Mouse (Mus musculus) olfactory bulb, adult 2 months (tissue): ENCODE measurements around the gene Pqbp1. TPM values are rescaled to one million over a fixed set of nuclear protein-coding genes. Genes with fewer than 3 reads are reported as not detected.

ENCODE experiments used
- H3K27ac ChIP-seq: fragments of 200-500 bp; 2 replicates; pipeline ENCODE4 v1.5.1; 2012; ENCODE audit warnings: low read depth, low read length; ENCODE audit not compliant: insufficient read depth
- H3K4me1 ChIP-seq: fragments of 200-500 bp; 2 replicates; pipeline ENCODE4 v1.6.1; 2012; ENCODE audit warnings: low read length; ENCODE audit not compliant: control insufficient read depth, insufficient read depth
- H3K4me3 ChIP-seq: fragments of 200-500 bp; 2 replicates; pipeline ENCODE4 v1.5.1; 2012; ENCODE audit warnings: mild to moderate bottlenecking, low read depth, low read length, moderate library complexity; ENCODE audit not compliant: insufficient read depth
- CTCF ChIP-seq: fragments of 200-500 bp; IDR thresholded peaks from 2 replicates; pipeline ENCODE4 v1.5.1; 2012; ENCODE audit warnings: low read depth, mild to moderate bottlenecking, low read length, moderate library complexity; ENCODE audit not compliant: insufficient read depth
- POLR2A ChIP-seq: fragments of 200-500 bp; IDR thresholded peaks from 2 replicates; pipeline ENCODE4 v1.6.1; 2012; ENCODE audit warnings: mild to moderate bottlenecking, low read depth, low read length, moderate library complexity; ENCODE audit not compliant: insufficient read depth
- WGBS: fragments of 180-500 bp; shearing (Covaris S2); methylation state at CpG from one replicate; pipeline ENCODE4 v1.1.7; 2018; 5-methylcytosine and 5-hydroxymethylcytosine counted together
- polyA plus RNA-seq: library from polyadenylated mRNA; stranded (reverse); fragments of >200 nt; gene quantifications from 2 replicates; pipeline ENCODE4 v1.2.4, GENCODE M21; 2012; ENCODE audit warnings: low replicate concordance; ENCODE audit not compliant: missing spikeins, insufficient read depth, insufficient read length

The Pqbp1 gene
- polyA plus RNA-seq, 1 experiment, result not detected

GRCm38 (mm10) chrX:7863181-7863580, 35.9 kb downstream of the Pqbp1 start:
- Histone ChIP-seq H3K27ac (no peak overlapping the region), H3K4me3 (no peak overlapping the region), H3K4me1 (no peaks in the 10 kb centered on the region)
- 72% methylated on average over 1 of the region's 1 CpGs for WGBS
- TF ChIP-seq POLR2A (no peak), CTCF (no peak)

- Histone ChIP-seq H3K4me3 (no peak overlapping the region), H3K27ac (no peak overlapping the region), H3K4me1 (no peaks in the 10 kb centered on the region)
- WGBS, result 82% methylated on average over 3 of the region's 3 CpGs
- TF ChIP-seq POLR2A (no peak), CTCF (no peak)
Measured at GRCm38 (mm10) chrX:7859191-7859753, 39.8 kb downstream of the Pqbp1 start.

- 40% methylated on average over 2 of the region's 2 CpGs for WGBS
- TF ChIP-seq CTCF, result no peak
- no peak for TF ChIP-seq POLR2A
Measured at GRCm38 (mm10) chrX:7854578-7854977, 44.5 kb downstream of the Pqbp1 start.

GRCm38 (mm10) chrX:7847845-7848244, 51.2 kb downstream of the Pqbp1 start:
- 33% methylated on average over 2 of the region's 2 CpGs for WGBS
- TF ChIP-seq CTCF (no peak), POLR2A (no peak)
- no peak overlapping the region for H3K27ac ChIP-seq

More at GRCm38 (mm10) chrX:7854578-7854977, 44.5 kb downstream of the Pqbp1 start:
- no peak overlapping the region for H3K4me3 ChIP-seq
- no peaks in the 10 kb centered on the region for H3K4me1 ChIP-seq
- H3K27ac ChIP-seq, result no peak overlapping the region

More at GRCm38 (mm10) chrX:7847845-7848244, 51.2 kb downstream of the Pqbp1 start:
- no peaks in the 10 kb centered on the region for H3K4me1 ChIP-seq
- no peak overlapping the region for H3K4me3 ChIP-seq

Other genes starting within 250 kb of the Pqbp1 start
- not detected in 2 replicates for gene Prickle3, start 242.0 kb downstream of the Pqbp1 start, polyA plus RNA-seq
- not detected in 2 replicates for gene Plp2, start 227.9 kb downstream of the Pqbp1 start, polyA plus RNA-seq
- not detected in 2 replicates for gene Magix, start 218.0 kb downstream of the Pqbp1 start, polyA plus RNA-seq
- gene Gpkow, start 202.1 kb downstream of the Pqbp1 start, polyA plus RNA-seq, result not detected in 2 replicates
- not detected in 2 replicates for gene Wdr45, start 184.9 kb downstream of the Pqbp1 start, polyA plus RNA-seq
- gene Gm45208, start 177.0 kb downstream of the Pqbp1 start, polyA plus RNA-seq, result not detected in 2 replicates
- gene Praf2, start 170.8 kb downstream of the Pqbp1 start, polyA plus RNA-seq, result not detected in 2 replicates
- not detected in 2 replicates for gene Ccdc120, start 148.4 kb downstream of the Pqbp1 start, polyA plus RNA-seq
- gene Tfe3, start 136.7 kb downstream of the Pqbp1 start, polyA plus RNA-seq, result not detected in 2 replicates
- gene Gripap1, start 109.5 kb downstream of the Pqbp1 start, polyA plus RNA-seq, result 96.6 TPM in 1 of 2 replicates, not detected in the other
- not detected in 2 replicates for gene Kcnd1, start 77.0 kb downstream of the Pqbp1 start, polyA plus RNA-seq
- gene Otud5, start 57.9 kb downstream of the Pqbp1 start, polyA plus RNA-seq, result not detected in 2 replicates
- gene Pim2, start 21.0 kb downstream of the Pqbp1 start, polyA plus RNA-seq, result not detected in 2 replicates
- not detected in 2 replicates for gene Slc35a2, start 15.2 kb downstream of the Pqbp1 start, polyA plus RNA-seq
- not detected in 2 replicates for gene Timm17b, start 88 bp upstream of the Pqbp1 start, polyA plus RNA-seq
- gene Gm10491, start 8.6 kb upstream of the Pqbp1 start, polyA plus RNA-seq, result not detected in 2 replicates
- gene Gm10490, start 10.3 kb upstream of the Pqbp1 start, polyA plus RNA-seq, result not detected in 2 replicates
- not detected in 2 replicates for gene Pcsk1n, start 20.6 kb upstream of the Pqbp1 start, polyA plus RNA-seq
- not detected in 2 replicates for gene Eras, start 29.3 kb upstream of the Pqbp1 start, polyA plus RNA-seq
- gene Hdac6, start 48.6 kb upstream of the Pqbp1 start, polyA plus RNA-seq, result not detected in 2 replicates
- gene Gata1, start 78.8 kb upstream of the Pqbp1 start, polyA plus RNA-seq, result not detected in 2 replicates
- not detected in 2 replicates for gene Glod5, start 119.2 kb upstream of the Pqbp1 start, polyA plus RNA-seq
- gene Suv39h1, start 175.5 kb upstream of the Pqbp1 start, polyA plus RNA-seq, result not detected in 2 replicates
- gene Was, start 191.2 kb upstream of the Pqbp1 start, polyA plus RNA-seq, result not detected in 2 replicates
- gene Wdr13, start 233.6 kb upstream of the Pqbp1 start, polyA plus RNA-seq, result 69.5 TPM in 1 of 2 replicates, not detected in the other
- 332 TPM in 1 of 2 replicates, not detected in the other for gene Rbm3, start 246.6 kb upstream of the Pqbp1 start, polyA plus RNA-seq